Comparison of ENCODE assay signal across 12 mouse cellular contexts in genomic region chr3:83192401-83192800, GRCm38 (mm10).
"Had no signal": no experiment of that assay in that cellular context is flagged by ENCODE, and none has a peak within 500 bp of the region (broad histone marks: within the 10 kb centered on the region; RNA-seq: fewer than 3 reads in every experiment).

No protein-coding gene starts in this region.

- H3K27ac ChIP-seq: kidney, postnatal 0 days; limb, embryonic 13.5 days; liver, embryonic 14.5 days; midbrain, embryonic 12.5 days; neural tube, embryonic 13.5 days had no signal

- H3K36me3 ChIP-seq: limb, embryonic 13.5 days; midbrain, embryonic 12.5 days; neural tube, embryonic 13.5 days had no signal

- H3K4me2 ChIP-seq: limb, embryonic 13.5 days; midbrain, embryonic 12.5 days; neural tube, embryonic 13.5 days had no signal

- H3K9ac ChIP-seq: limb, embryonic 13.5 days; liver, embryonic 14.5 days; midbrain, embryonic 12.5 days; neural tube, embryonic 13.5 days had no signal

- ATAC-seq: midbrain, embryonic 16.5 days had no signal

- H3K4me3 ChIP-seq: limb, embryonic 13.5 days; midbrain, embryonic 12.5 days; neural tube, embryonic 13.5 days had no signal

- DNase-seq: kidney, adult 11 months; kidney, adult 9 months; kidney, postnatal 36 days; lung, adult 18-20 months; right cerebral cortex, postnatal 14 days; thymus, postnatal 36 days had no signal

- H3K9me3 ChIP-seq: limb, embryonic 13.5 days; midbrain, embryonic 12.5 days; neural tube, embryonic 13.5 days had no signal

- H3K27me3 ChIP-seq: limb, embryonic 13.5 days; midbrain, embryonic 12.5 days; neural tube, embryonic 13.5 days had no signal

- H3K4me1 ChIP-seq: limb, embryonic 13.5 days; midbrain, embryonic 12.5 days; neural tube, embryonic 13.5 days had no signal
